Mouse (Mus musculus) frontal cortex, postnatal 25 days (tissue): Measurements from ENCODE around the gene Pa2g4.
"Not testable (repeated sequence)": the region's sequence is repeated elsewhere in the genome, so short reads cannot be mapped to it uniquely, and the experiment has no call there.

Experiments used
- DNase-seq, 2 experiments: peaks; one replicate each; pipeline ENCODE4 v3.0.0; 2022; ENCODE audit warnings: low spot score in 2 of 2

The Pa2g4 gene

DNA sequence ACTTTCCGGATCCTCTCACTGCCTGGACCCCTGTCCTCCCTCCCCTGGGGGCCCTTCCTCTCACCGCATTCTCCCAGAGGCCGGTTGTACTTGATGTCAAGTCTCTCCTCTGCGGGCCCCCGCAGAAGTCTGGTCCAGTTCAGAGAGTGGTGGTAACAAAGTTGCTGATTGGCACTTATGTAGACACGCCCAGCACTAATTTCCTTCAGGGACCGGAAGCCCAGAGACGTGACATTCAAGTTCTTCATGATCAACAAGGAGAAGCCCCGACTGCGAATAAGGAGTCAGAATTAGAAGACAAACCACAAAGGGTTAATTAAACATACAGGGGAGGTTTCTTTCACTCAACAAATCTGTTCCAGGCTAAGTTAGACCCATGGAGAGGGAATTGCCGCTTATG lies 12.5 kb upstream of the Pa2g4 start:
- DNase-seq: no peak

DNA sequence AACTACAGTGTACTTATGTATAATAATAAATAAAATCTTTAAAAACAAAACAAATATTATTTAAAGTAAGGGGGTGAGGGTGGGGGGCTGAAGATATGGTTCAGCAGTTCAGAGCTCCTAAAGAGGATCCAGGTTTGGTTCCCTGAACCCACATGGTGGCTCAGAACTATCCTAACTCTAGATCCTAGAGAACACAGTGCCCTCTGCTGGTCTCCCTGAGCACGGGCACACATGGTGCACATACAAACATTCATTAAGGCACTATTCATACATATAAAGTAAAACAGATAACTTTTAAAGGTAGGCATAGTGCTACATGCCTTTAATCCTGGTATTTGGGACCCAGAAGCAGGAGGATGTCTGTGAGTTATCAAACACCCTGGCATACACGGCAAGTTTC lies 9.3 kb upstream of the Pa2g4 start:
- DNase-seq: no peak

DNA sequence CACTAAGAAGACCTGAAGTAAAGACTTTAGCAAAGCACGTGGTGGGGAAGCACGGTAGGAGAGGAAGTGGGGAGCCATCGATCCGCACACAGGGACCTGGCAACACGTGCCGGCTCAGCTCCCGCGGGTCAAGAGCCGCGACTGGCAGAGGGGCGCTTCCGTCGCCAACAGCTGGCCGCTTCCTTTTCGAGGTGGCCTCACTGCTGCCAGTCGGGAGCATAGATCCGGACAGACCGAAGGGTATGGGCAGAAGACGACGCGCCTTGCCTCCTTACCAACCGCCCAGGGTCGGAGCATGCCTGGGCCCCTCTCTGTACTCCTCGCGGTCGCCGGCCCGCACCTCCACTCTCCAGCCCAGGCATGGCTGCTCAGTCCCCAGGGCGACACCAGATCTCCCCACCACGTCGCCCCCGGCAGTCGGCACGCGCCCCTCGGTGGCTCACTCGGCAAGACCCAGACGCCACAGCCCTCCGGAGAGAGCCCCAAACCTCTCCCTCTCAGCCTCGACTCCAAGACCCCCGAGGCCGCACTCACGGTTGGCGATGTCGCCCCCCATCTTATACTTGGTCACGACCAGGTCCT lies 490 bp downstream of the Pa2g4 start:
- no peak for DNase-seq

DNA sequence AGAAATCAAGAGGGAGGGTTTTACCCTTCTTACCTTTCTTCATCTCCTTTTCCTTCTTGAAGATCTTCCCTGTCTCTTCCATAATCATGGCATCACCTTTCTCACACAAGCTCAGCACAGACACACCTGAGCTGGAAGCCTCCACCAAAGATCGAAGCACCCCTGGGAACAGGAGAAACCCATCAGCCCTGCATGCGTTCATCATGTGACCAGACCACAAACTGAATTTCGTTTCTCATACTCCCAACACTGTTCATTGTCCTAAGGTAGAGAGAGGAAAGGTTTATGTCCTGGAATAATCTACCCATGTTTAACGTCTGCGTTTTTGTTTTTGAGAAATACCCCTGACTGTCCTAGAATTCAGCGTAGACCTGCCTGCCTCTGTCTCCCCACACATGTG lies 2.2 kb downstream of the Pa2g4 start:
- DNase-seq: no peak

DNA sequence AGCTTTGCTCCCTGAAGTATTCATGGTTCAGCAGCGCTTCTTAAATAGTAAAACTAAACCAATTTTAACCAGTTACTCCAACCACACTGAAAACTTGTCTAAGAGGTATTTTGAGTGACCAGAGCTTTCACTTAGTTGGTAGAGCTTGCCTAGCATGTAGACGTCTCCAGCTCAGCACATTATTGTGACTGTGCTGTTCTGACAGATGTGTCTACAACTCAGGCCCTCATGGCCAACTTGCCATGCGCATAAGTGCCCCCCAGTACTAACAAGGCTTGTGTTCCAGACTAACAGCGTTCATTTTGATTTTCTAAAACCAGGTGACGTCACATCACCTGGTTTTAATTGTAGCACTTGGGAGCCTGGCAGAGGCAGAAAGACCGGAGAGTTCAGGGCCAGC lies 8.8 kb downstream of the Pa2g4 start:
- DNase-seq: no peak

DNA sequence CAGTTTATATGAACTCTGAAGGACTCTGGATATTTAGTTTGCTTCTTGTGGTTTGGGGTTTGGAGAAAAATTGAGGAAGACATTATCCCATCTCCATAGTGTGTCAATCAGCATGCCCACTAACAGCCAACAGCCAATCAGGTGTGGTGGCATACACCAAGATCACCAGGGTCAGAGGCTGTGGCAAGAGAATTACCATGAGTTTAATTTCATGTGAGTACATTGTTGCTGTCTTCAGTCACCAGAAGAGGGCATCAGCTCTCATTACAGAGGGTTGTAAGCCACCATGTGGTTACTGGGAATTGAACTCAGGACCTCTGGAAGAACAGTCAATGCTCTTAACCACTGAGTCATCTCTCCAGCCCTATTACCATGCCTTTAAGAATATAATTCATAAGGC lies 9.5 kb downstream of the Pa2g4 start:
- no peak for DNase-seq

DNA sequence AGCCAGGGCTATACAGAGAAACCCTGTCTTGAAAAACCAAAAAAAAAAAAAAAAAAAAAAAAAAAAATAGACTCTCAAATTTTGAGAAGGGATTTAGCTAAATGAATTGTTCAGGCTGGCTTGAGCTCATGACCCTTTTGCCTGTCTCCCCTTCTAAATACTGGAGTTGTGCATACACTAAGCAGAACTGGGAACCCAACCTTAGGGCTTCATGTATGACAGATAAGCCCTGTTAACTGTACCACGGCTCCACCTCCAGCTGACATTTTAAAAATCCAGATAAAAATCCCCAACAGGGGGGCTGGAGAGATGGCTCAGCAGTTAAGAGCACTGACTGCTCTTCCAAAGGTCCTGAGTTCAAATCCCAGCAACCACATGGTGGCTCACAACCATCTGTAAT lies 10.2 kb downstream of the Pa2g4 start:
- not testable (repeated sequence) for DNase-seq

DNA sequence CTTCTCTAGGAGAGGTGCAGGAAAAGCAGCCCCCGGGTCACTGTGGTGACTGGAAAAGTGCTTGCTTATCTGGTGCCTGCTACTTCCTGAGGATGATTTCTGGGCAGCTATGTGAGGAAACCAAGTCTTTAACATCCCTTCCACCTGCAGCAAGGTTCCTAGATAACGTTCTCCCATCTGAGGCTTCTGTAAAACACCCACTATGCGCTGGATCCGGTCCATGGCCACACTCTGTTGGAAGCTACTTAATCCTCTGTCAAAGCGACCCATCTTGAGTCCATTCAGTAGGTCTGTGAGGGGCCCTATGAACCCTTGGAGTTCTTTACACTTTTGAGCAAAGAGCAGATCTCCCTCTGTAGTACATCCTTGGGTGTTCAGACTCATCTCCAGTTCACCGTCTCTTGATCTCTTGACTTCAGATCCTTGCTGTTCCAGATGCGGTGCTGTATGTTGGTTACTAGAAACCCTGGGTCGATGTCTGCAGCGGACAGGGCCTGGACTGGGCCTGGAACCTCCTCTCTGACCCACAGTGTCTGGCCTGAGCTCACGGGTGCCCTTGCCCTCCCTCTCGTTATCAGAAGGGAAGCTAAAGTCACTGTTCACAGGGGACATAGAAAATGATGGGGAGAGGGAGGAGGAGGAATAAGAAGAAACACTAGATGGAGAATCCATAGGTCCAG lies 15.5 kb downstream of the Pa2g4 start:
- not testable (repeated sequence) for DNase-seq

DNA sequence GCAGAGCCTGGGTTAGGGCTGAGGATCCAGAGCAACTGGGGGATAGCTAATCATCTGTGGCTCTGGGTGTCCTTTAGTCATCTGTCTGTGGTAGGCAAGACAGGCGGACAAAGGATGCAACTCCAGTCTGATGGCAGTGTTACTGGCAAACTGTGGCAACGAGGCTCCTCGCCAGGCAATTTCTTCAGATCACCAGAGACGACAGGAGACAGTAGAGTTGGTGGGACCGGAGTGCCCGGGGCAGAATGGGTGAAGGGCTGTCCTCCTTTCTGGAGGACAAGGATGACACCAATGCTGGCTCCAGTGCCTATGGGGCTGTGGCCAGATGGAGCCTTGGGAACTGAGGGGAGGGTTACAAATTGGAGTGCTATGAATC lies 16.1 kb downstream of the Pa2g4 start:
- DNase-seq: not testable (repeated sequence)

DNA sequence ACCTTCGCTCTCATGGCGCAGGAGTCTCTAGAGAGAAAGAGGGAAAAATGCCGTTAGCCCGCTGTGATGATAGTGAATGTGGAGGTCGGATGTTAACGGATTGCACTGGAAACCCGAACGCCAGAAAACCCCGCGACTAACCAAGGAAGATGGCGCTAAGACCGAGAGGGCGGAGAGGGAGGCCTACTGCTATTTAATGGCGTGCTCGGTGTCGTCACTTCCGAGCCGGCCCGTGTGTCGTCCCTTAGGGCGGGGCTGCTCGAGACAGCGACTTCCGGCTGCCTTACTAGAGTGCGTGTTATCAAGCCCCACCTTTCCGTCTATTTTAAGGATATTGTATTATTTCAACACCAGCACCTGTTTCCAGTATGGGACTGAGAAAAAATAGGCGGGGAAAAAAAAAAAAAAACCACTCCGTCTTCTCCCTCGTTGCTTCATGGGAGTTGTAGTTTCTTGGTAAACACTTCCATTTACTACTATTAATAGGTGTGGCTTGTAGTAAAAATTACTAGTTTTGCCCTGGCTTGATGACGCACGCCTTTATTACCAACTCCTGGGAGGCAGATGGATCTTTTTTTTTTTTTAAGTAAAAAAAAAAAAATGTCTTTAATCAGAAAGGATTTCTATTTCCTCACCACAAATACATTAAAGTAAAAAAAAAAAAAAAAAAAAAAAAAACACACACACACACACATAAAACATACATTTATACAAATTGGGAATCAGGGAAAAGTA lies 16.7 kb downstream of the Pa2g4 start, which contains the start of gene Rpl41:
Rpl41 (minus strand) TSS at position 359 of the 735 bp plus-strand sequence.
- peak; percentile 73 to 82 for DNase-seq

DNA sequence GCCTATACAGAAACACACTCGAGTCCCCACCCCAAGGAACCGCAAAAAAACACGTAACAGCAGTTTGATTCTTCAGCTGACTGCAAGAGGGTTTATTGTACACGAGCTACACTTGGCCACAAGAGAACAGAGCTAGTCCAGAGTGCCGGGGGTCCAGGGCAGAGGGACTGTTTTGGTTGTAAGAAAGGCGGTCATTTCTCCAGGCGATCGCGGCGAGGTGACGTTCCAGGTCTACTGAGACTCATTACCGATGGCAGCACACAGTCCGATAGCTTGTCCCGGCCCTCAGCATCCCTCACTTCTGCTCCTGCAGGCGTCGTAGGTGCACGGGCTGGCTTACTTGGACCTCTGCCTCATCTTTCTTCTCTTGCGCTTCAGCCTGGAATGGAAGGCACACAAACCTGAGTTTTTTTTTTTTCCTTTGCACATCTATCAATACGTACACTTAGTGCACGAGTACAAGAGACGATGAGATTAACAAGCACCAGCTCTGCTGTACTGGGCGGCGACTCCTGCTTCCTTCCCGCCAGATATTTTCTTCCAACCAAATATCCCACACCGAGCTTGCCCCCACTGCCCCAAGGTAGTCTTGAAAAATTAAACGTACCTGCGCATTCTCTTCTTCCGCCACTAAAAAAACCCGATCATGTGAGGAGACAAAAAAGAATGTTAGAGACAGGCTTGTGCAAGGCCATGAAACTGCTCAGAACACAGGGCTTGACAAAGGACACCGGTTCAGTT lies 17.6 kb downstream of the Pa2g4 start:
- not testable (repeated sequence) for DNase-seq

DNA sequence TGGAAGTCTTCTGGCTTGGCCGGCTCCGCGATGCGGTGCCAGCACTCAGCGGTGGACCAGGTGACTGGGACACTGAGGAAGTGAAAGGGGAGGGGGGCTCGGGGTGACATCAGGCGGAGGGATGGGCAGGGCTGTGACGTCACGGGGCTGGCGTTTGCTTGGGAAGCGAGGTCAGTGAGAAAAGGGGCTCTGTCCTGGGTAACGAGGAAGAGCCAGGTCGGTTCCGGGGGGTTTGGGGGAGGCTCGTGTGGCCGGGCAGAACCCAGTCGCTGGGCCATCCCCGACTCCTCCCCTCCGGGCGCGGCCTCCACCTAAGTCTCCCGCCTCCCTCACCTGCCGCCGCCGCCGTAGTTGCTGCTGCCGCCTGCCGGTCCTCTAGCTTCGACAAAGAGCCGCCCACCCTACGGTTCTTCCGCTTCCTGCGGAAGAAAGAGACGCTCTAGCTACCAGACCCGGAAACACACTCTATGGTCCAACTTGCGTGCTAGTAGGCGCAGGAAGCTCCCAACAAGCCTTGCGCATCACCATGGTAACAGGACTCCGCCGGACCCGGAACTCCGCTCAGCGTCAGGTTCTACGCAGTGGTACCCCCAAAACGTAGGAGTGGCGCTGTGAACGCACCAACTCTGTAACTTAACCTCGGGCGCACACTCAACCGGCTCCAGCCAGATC lies 18.3 kb downstream of the Pa2g4 start, which contains the start of gene Zc3h10:
Zc3h10 (minus strand) TSS at position 414 of the 672 bp plus-strand sequence.
- peak; percentile 79 to 89 for DNase-seq

DNA sequence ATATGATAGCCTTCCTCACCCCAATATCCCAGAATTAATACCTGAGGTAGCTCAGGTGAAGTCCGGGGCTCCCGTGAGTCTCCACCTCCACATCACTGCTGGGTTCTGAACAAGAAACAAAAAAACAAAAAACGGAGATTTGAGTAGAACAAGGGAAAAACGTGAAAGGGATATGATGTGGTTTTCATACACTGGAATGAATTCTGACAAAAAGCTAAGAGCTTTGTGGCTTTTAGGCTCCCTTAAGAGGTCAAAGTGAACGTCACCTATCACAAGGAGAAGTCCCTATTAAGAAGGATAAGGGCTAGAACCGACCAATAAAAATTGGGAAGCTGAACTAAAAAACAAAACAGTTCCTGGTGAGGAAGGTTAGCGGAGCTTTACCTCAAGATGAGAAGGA lies 19.0 kb downstream of the Pa2g4 start:
- no peak for DNase-seq

DNA sequence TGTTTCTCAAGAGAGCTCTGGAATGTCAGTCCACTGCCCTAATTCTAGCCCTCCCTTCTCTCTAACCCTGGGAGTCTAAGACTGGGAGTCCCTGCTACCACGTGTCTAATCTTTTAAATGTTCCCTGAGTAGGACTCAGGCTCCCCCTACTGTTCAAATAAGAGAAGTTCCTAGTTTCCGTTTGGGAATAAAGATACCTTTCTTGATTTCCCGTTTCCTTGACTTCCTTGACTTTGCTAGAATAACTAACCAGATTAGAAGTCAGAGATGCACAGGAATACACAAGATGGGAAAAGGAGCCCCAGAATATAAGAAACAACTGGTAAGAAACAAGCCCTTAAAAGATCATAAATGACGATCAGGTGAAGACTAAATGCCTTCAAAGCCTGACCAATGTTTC lies 19.4 kb downstream of the Pa2g4 start:
- DNase-seq: no peak

DNA sequence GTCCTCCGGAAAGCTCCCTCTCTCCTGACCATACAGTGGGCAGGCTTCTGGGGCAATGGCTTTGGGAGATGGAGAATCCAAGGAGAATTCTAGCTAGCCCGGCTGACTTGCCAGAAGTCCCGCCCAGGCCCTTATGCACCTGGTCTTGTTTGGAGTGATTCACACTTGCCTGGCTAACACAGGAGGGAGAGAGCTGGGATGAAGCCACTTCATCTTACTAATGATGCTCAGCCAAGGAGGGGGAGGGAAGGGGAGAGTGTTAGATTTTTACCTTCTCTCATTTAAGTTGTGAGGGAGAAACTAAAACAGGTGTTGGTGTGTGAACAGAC lies 20.3 kb downstream of the Pa2g4 start:
- DNase-seq: no peak

DNA sequence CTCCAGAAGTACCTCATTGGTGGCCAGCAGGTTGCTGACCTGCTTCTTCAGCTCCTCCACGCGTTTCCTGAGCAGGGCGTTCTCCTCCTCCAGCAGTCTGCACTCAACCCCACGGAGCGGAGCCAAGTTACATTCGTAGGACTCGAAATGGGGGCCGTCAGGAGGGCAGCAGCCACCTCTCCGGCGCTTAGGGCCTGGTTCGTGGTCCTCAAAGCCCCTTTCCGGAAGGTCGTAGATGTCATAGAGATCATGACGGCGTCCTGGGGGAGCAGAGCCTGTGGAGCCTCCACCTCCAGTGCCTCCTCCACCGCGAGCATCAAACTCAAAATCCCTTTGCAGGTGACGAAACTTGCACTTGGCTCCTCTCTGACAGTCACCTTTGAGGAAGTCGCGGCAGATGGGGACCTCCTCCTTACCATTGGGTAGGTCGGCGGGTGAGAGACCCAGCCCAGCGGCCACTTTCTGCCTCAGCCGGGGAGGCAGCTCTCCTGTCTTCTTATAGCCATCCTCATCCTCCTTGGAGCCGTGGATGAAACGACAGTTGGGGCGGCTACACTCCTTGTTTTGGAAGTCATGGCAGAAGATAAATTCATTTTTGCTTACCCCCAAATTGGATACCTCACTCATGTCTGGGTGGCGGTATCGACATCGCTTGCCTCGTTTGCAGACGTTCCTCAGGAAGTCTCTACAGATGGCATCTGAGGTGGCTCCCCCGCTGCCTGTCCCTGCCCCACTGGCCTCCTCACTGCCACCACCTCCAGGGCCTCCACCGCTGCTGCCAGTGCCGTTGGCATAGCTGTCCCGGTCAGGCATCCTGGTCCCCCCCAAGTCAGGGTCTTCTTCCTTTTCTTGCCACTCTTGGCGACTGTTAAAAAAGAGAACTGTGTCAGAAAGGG lies 20.9 kb downstream of the Pa2g4 start:
- DNase-seq: no peak

DNA sequence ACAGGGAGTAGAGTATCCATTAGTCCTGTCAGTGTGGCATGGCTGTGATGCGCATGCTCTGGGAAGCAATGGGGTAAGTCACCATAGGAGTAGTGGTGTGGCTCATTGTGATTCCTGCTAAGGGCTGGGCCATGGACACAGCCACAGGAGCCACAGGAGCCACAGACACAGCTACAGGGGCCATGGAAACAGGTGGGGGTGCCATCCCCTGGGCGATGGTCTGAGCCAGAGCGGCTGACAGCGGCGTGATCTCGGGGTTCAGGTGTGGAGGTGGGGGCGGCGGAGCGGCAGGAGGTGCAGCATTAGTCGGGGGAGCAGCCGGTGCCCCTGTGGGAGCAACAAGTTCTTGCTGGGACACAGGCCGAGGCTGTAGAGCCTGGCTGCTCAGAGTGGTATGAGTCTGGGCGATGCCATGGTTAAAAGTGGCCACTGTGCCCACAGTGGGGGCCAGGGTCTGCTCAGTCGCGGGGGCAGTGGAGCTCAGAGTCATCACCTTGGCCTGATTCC lies 21.6 kb downstream of the Pa2g4 start:
- no peak for DNase-seq

DNA sequence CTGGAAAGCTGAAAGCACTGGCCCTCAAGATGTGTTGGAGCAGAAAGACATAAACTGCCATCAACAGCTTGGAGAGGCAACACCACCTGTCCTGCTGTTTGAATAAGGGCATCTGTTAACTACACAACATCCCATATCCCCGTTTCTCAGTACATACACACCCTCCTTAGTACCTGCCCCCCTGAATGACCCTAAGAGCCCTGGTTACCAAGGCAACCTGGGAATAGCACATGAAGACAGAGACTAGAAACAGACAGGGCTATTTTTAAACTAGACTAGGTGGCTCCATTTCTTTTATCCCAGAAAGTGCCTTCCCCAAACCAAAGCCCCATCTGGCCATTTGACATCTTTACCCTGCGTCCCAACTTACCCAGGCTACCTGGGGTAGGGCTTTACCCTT lies 22.7 kb downstream of the Pa2g4 start:
- DNase-seq: no peak

DNA sequence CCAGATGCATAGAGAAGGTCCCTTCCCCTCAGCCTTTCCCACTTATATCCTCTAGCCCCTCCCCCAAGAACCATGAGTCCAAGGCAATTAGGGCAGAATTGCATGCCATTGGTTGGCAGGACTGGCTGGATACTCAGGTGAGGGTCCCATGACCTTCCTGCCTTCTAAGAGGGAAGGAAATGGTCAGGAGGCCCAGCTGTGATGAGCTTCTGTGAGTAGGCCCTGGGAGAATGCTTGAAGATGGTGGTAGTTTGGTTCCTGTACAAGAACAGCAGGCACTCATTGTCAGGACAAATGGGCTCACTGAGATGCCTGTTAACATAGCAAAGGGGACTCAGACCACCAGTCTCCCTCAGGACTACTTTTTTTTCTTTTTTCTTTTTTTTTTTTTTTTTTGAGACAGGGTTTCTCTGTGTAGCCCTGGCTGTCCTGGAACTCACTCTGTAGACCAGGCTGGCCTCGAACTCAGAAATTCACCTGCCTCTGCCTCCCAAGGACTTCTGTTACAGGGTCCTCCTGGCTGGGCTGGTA lies 27.4 kb downstream of the Pa2g4 start:
- DNase-seq: no peak

DNA sequence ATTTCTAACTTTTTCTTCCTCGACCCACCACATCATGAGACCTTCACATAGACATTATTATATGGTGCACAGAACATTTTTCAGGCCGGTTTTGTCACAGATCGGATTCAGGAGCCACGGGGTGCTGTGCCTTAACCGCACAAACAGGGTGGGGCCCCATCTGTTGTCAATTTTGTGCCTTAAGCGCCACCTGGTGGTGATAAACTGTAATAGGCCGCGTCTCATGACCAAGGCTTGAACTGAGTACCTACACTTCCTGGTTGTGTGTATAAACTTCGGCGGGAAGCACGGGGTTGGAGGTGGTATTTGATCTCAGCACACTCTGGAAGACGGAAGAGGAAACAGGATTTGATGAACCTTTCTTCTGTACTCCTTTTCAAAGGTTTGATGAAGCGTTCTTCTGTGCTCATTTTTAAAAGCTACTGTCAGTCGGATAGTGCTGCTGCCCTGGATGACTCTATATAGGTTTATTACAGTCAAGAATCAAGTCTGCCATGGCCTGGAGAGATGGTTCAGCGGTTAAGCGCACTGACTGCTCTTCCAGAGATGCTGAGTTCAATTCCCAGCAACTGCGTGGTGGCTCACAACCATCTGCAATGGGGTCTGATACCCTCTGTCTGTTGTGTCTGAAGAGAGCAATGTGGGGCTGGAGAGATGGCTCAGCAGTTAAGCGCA lies 29.4 kb downstream of the Pa2g4 start:
- DNase-seq: peak; percentile 87
